Mouse (Mus musculus) monocyte, adult 2 months (primary cell): Measurements from ENCODE around the gene Ap3s2.

Experiments used
- DNase-seq, 2 experiments: peaks; one replicate each; pipeline ENCODE4 v3.0.0; 2022; ENCODE audit warnings: low spot score in 2 of 2, low read depth in 1 of 2

The Ap3s2 gene

GRCm38 (mm10) chr7:79920344-79920983, at the start of gene Ap3s2:
TSS of gene Ap3s2 (minus strand) at chr7:79920649.
- DNase-seq: peak; percentile 50 to 67

- DNase-seq: no peak
Observed at GRCm38 (mm10) chr7:79968326-79968725, 47.9 kb upstream of the Ap3s2 start.

GRCm38 (mm10) chr7:79961600-79961999, 41.2 kb upstream of the Ap3s2 start:
- DNase-seq: no peak

- no peak for DNase-seq
Observed at GRCm38 (mm10) chr7:79956131-79956530, 35.7 kb upstream of the Ap3s2 start.

GRCm38 (mm10) chr7:79954890-79955289, 34.4 kb upstream of the Ap3s2 start:
- DNase-seq: no peak

GRCm38 (mm10) chr7:79951038-79951437, 30.6 kb upstream of the Ap3s2 start:
- no peak for DNase-seq

GRCm38 (mm10) chr7:79950236-79950635, 29.8 kb upstream of the Ap3s2 start:
- no peak for DNase-seq

GRCm38 (mm10) chr7:79935511-79936205, 15.2 kb upstream of the Ap3s2 start:
- DNase-seq: peak; percentile 17 to 70

- no peak for DNase-seq
Observed at GRCm38 (mm10) chr7:79934862-79935510, 14.5 kb upstream of the Ap3s2 start, which contains the start of gene Arpin. TSS of gene Arpin (minus strand) at chr7:79935359.

- no peak for DNase-seq
Observed at GRCm38 (mm10) chr7:79934461-79934860, 14.0 kb upstream of the Ap3s2 start.

- no peak for DNase-seq
Observed at GRCm38 (mm10) chr7:79928516-79929052, 8.1 kb upstream of the Ap3s2 start.

- DNase-seq: no peak
Observed at GRCm38 (mm10) chr7:79914556-79914955, 5.9 kb downstream of the Ap3s2 start.

- no peak for DNase-seq
Observed at GRCm38 (mm10) chr7:79907356-79907755, 13.1 kb downstream of the Ap3s2 start.

GRCm38 (mm10) chr7:79906914-79907313, 13.5 kb downstream of the Ap3s2 start:
- DNase-seq: no peak

- no peak for DNase-seq
Observed at GRCm38 (mm10) chr7:79905193-79905592, 15.3 kb downstream of the Ap3s2 start.

GRCm38 (mm10) chr7:79903160-79903792, 17.2 kb downstream of the Ap3s2 start:
- no peak for DNase-seq

- DNase-seq: no peak
Observed at GRCm38 (mm10) chr7:79900753-79901152, 19.7 kb downstream of the Ap3s2 start.

- no peak for DNase-seq
Observed at GRCm38 (mm10) chr7:79895225-79895624, 25.2 kb downstream of the Ap3s2 start.

GRCm38 (mm10) chr7:79894790-79895189, 25.7 kb downstream of the Ap3s2 start:
- DNase-seq: no peak

- no peak for DNase-seq
Observed at GRCm38 (mm10) chr7:79892576-79893428, 27.6 kb downstream of the Ap3s2 start.
